Mouse (Mus musculus): Measurements from ENCODE around the gene Sp1.

Sp1 gene

GRCm38 (mm10) chr15:102474520-102474919, 68.6 kb downstream of the Sp1 start:
- DNase-seq (ENCODE audit: low spot score) = no peak

- DNase-seq (ENCODE audit: low spot score) = no peak
Observed at GRCm38 (mm10) chr15:102483136-102483535, 77.2 kb downstream of the Sp1 start.

- no peak for DNase-seq (ENCODE audit: low spot score)
Observed at GRCm38 (mm10) chr15:102485853-102486252, 79.9 kb downstream of the Sp1 start.
